Mouse (Mus musculus) heart, embryonic 15.5 days (tissue): ENCODE results near the gene Znrd1as. TPM values are rescaled to one million over a fixed set of nuclear protein-coding genes. Genes with fewer than 3 reads are reported as not detected.
A peak's percentile ranks its signal among the peaks of the same experiment; 100 is the strongest.
"Not testable (repeated sequence)": the region's sequence is repeated elsewhere in the genome, so short reads cannot be mapped to it uniquely, and the experiment has no call there.

Experiments
- ATAC-seq: fragments of 200-750 bp; cut with Nextera tagmentation; replicated peaks from 2 replicates; pipeline ENCODE4 v1.8.0; 2017; ENCODE audit warnings: low read depth, moderate TSS enrichment; ENCODE audit not compliant: insufficient number of reproducible peaks, insufficient read depth, low FRiP score
- H3K27ac ChIP-seq: fragments of 300-500 bp; sonication (generic); 2 replicates; pipeline ENCODE4 v1.5.1; 2015; ENCODE audit warnings: mild to moderate bottlenecking, inconsistent platforms
- H3K27me3 ChIP-seq: fragments of 300-500 bp; sonication (generic); 2 replicates; pipeline ENCODE4 v1.6.1; 2015; ENCODE audit warnings: inconsistent platforms
- H3K36me3 ChIP-seq: fragments of 300-500 bp; sonication (generic); 2 replicates; pipeline ENCODE4 v1.6.1; 2015; ENCODE audit warnings: mild to moderate bottlenecking, inconsistent platforms
- H3K4me1 ChIP-seq: fragments of 300-500 bp; sonication (generic); replicated peaks from 2 replicates; pipeline ENCODE4 v1.6.1; 2015; ENCODE audit warnings: inconsistent platforms
- H3K4me2 ChIP-seq: fragments of 300-500 bp; sonication (generic); 2 replicates; pipeline ENCODE4 v1.6.1; 2015; ENCODE audit warnings: inconsistent platforms, mild to moderate bottlenecking, moderate library complexity
- H3K4me3 ChIP-seq: fragments of 300-500 bp; sonication (generic); 2 replicates; pipeline ENCODE4 v1.5.1; 2015; ENCODE audit warnings: mild to moderate bottlenecking, inconsistent platforms
- H3K9ac ChIP-seq: fragments of 300-500 bp; sonication (generic); 2 replicates; pipeline ENCODE4 v1.6.1; 2015; ENCODE audit warnings: mild to moderate bottlenecking, inconsistent platforms
- H3K9me3 ChIP-seq: fragments of 300-500 bp; sonication (generic); replicated peaks from 2 replicates; pipeline ENCODE4 v1.6.1; 2016; ENCODE audit warnings: inconsistent platforms
- WGBS: fragments of 180-500 bp; shearing (Covaris S2); methylation state at CpG from one replicate; pipeline ENCODE4 v1.1.7; 2015; ENCODE audit warnings: mixed read lengths; 5-methylcytosine and 5-hydroxymethylcytosine counted together
- polyA plus RNA-seq: library from polyadenylated mRNA; unstranded; fragments of >200 nt; fragmentation: Nextera tagmentation; extraction: Ambion mirVana; gene quantifications from 2 replicates; pipeline ENCODE4 v1.2.1, GENCODE M21; 2015

Gene Znrd1as
- polyA plus RNA-seq, 1 experiment from 2014 or later = 6.2 TPM

- Histone ChIP-seq H3K36me3 (no peaks in the 10 kb centered on the region), H3K4me3 (peak within 1 kb of the TSS; percentile 40), H3K4me1 (peaks cover 13% of the 10 kb centered on the region), H3K27me3 (no peaks in the 10 kb centered on the region; the same call in 1 of the 2 replicates), H3K9ac (peak within 1 kb of the TSS; percentile 26; the same call in 1 of the 2 replicates), H3K4me2 (peak within 1 kb of the TSS; percentile 67), H3K27ac (no peak within 1 kb of the TSS), H3K9me3 (no peaks in the 10 kb centered on the region)
- ATAC-seq = 0 out of 2 replicates have a peak, but pooled peaks have one; percentile 39
- WGBS = 6% methylated on average over 18 of the region's 18 CpGs
Measured at GRCm38 (mm10) chr17:36981221-36981813, 22.9 kb downstream of the Znrd1as start, which contains the start of gene 2410137M14Rik. Gene 2410137M14Rik (minus strand): TSS chr17:36981237.

GRCm38 (mm10) chr17:36981845-36982244 lies 23.5 kb downstream of the Znrd1as start:
- Histone ChIP-seq H3K4me2 (peak overlapping the region; percentile 67), H3K27ac (no peak overlapping the region), H3K36me3 (no peaks in the 10 kb centered on the region), H3K27me3 (no peaks in the 10 kb centered on the region; the same call in 1 of the 2 replicates), H3K4me1 (peaks cover 13% of the 10 kb centered on the region), H3K9ac (no peak overlapping the region), H3K4me3 (peak overlapping the region; percentile 40), H3K9me3 (no peaks in the 10 kb centered on the region)
- no peak for ATAC-seq
- WGBS = 11% methylated on average over 4 of the region's 4 CpGs

- ATAC-seq = no peak
- peak overlapping the region; percentile 67; the same call in 1 of the 2 replicates for H3K4me2 ChIP-seq
- no peak overlapping the region for H3K27ac ChIP-seq
- no peak overlapping the region for H3K4me3 ChIP-seq
- H3K4me1 ChIP-seq = peaks cover 13% of the 10 kb centered on the region
- 45% methylated on average over 5 of the region's 5 CpGs for WGBS
- no peak overlapping the region for H3K9ac ChIP-seq
- H3K9me3 ChIP-seq = no peaks in the 10 kb centered on the region
- H3K27me3 ChIP-seq = peaks cover 3% of the 10 kb centered on the region
- no peaks in the 10 kb centered on the region for H3K36me3 ChIP-seq
Measured at GRCm38 (mm10) chr17:36982253-36983155, 24.1 kb downstream of the Znrd1as start.

- peak overlapping the region; percentile 58 for H3K4me2 ChIP-seq
- ATAC-seq = no peak
- H3K9me3 ChIP-seq = no peaks in the 10 kb centered on the region
- peak overlapping the region; percentile 28 for H3K4me3 ChIP-seq
- H3K27me3 ChIP-seq = peaks cover 23% of the 10 kb centered on the region
- no peak overlapping the region for H3K27ac ChIP-seq
- H3K4me1 ChIP-seq = peaks cover 8% of the 10 kb centered on the region; the same call in 1 of the 2 replicates
- WGBS = 7% methylated on average over 24 of the region's 24 CpGs
- H3K9ac ChIP-seq = no peak overlapping the region
- no peaks in the 10 kb centered on the region for H3K36me3 ChIP-seq
Measured at GRCm38 (mm10) chr17:36988475-36988874, 30.1 kb downstream of the Znrd1as start.

GRCm38 (mm10) chr17:36989437-36989836 lies 31.0 kb downstream of the Znrd1as start, which contains the start of gene H2-M5:
Gene H2-M5 (minus strand): TSS chr17:36989537.
- Histone ChIP-seq H3K4me2 (peak within 1 kb of the TSS; percentile 58), H3K9me3 (no peaks in the 10 kb centered on the region), H3K9ac (no peak within 1 kb of the TSS), H3K27ac (no peak within 1 kb of the TSS), H3K36me3 (no peaks in the 10 kb centered on the region), H3K4me1 (peaks cover 8% of the 10 kb centered on the region; the same call in 1 of the 2 replicates), H3K4me3 (peak within 1 kb of the TSS; percentile 28), H3K27me3 (peaks cover 23% of the 10 kb centered on the region)
- ATAC-seq = no peak
- 26% methylated on average over 5 of the region's 5 CpGs for WGBS

GRCm38 (mm10) chr17:36990630-36991029 lies 32.2 kb downstream of the Znrd1as start:
- H3K27ac ChIP-seq, H3K4me2 ChIP-seq, H3K9ac ChIP-seq, H3K4me3 ChIP-seq, H3K9me3 ChIP-seq, ATAC-seq, H3K4me1 ChIP-seq, H3K36me3 ChIP-seq: not testable (repeated sequence)
- H3K27me3 ChIP-seq = peaks cover 23% of the 10 kb centered on the region
- 95% methylated on average over 6 of the region's 6 CpGs for WGBS

- H3K4me3 ChIP-seq = no peak overlapping the region
- H3K9ac ChIP-seq = no peak overlapping the region
- peaks cover 19% of the 10 kb centered on the region for H3K27me3 ChIP-seq
- no peak for ATAC-seq
- H3K27ac ChIP-seq = no peak overlapping the region
- no peak overlapping the region for H3K4me2 ChIP-seq
- WGBS = 53% methylated on average over 3 of the region's 3 CpGs
- peaks cover 8% of the 10 kb centered on the region; the same call in 1 of the 2 replicates for H3K4me1 ChIP-seq
- H3K36me3 ChIP-seq = no peaks in the 10 kb centered on the region
- H3K9me3 ChIP-seq = no peaks in the 10 kb centered on the region
Measured at GRCm38 (mm10) chr17:36992336-36993104, 34.1 kb downstream of the Znrd1as start.

- Histone ChIP-seq H3K9ac (no peak overlapping the region), H3K4me3 (no peak overlapping the region), H3K4me1 (0 out of 2 replicates have a peak, but pooled peaks cover 2% of the 10 kb centered on the region), H3K4me2 (no peak overlapping the region), H3K9me3 (no peaks in the 10 kb centered on the region), H3K27ac (no peak overlapping the region), H3K36me3 (no peaks in the 10 kb centered on the region), H3K27me3 (peaks cover 7% of the 10 kb centered on the region; the same call in 1 of the 2 replicates)
- no peak for ATAC-seq
- WGBS = 88% methylated on average over 4 of the region's 4 CpGs
Measured at GRCm38 (mm10) chr17:36993770-36994325, 35.5 kb downstream of the Znrd1as start.

- WGBS = 74% methylated on average over 2 of the region's 2 CpGs
- H3K4me3 ChIP-seq = no peak overlapping the region
- no peaks in the 10 kb centered on the region for H3K36me3 ChIP-seq
- H3K4me1 ChIP-seq = no peaks in the 10 kb centered on the region
- H3K4me2 ChIP-seq = no peak overlapping the region
- ATAC-seq = no peak
- H3K27me3 ChIP-seq = 0 out of 2 replicates have a peak, but pooled peaks cover under 1% of the 10 kb centered on the region
- H3K27ac ChIP-seq = no peak overlapping the region
- no peak overlapping the region for H3K9ac ChIP-seq
- no peaks in the 10 kb centered on the region for H3K9me3 ChIP-seq
Measured at GRCm38 (mm10) chr17:36994528-36994927, 36.1 kb downstream of the Znrd1as start.

GRCm38 (mm10) chr17:36995448-36995847 lies 37.1 kb downstream of the Znrd1as start:
- H3K4me3 ChIP-seq = no peak overlapping the region
- H3K36me3 ChIP-seq = no peaks in the 10 kb centered on the region
- WGBS = 59% methylated on average over 3 of the region's 3 CpGs
- H3K9ac ChIP-seq = no peak overlapping the region
- no peak for ATAC-seq
- no peaks in the 10 kb centered on the region for H3K4me1 ChIP-seq
- no peaks in the 10 kb centered on the region for H3K9me3 ChIP-seq
- no peaks in the 10 kb centered on the region for H3K27me3 ChIP-seq
- no peak overlapping the region for H3K4me2 ChIP-seq
- no peak overlapping the region for H3K27ac ChIP-seq
